Mouse (Mus musculus): ENCODE results near the gene Hoxb7.

The Hoxb7 gene

GRCm38 (mm10) chr11:96286739-96287385 is 439 bp downstream of the Hoxb7 start:
- DNase-seq (ENCODE audit: low spot score): no peak

GRCm38 (mm10) chr11:96287411-96287810 is 988 bp downstream of the Hoxb7 start:
- DNase-seq (ENCODE audit: low spot score): no peak

DNA sequence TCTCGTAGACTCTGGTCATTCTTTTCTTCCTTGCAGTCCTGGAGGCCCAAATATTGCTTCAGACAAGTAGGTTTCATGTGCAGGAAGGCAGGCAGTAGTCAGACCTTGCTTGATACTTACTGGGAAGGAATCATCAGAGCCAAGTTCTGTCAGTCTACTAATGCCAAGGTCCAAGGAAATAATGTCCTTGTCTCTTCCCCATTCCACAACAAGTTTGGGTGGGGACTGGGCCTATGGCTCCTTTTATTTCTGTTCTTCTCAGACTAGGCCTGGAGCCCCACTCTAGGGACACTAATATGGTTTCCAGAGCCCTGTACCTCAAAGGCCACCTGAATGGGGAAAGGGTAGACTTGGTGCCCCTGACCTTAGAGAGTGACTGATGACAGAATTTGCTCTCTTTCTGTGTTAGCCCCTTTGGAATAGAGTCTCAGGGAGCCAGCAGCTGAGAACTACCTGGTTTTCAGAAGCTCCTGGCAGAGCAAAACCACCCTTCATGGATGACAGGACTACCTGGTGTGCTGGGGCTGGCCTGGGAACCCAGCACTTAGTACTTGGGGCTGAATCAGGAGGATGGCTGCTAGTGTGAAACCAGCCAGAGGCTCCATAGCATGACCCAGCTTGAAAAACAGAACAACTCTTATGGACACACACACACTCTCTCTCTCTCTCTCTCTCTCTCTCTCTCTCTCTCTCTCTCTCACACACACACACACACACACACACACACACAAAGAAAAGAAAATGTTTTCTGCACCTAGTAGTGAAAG is 2.2 kb downstream of the Hoxb7 start:
- no peak for DNase-seq (ENCODE audit: low spot score)

GRCm38 (mm10) chr11:96289293-96289692 is 2.9 kb downstream of the Hoxb7 start:
- no peak for DNase-seq (ENCODE audit: low spot score)

- no peak for DNase-seq (ENCODE audit: low spot score)
Measured at GRCm38 (mm10) chr11:96289837-96290236, 3.4 kb downstream of the Hoxb7 start.

- no peak for DNase-seq (ENCODE audit: low spot score)
Measured at GRCm38 (mm10) chr11:96290705-96291355, 4.4 kb downstream of the Hoxb7 start.

- DNase-seq (ENCODE audit: low spot score): no peak
Measured at GRCm38 (mm10) chr11:96291681-96292564, 5.5 kb downstream of the Hoxb7 start, which contains the start of gene Hoxb6. TSS of gene Hoxb6 (plus strand) at chr11:96292476.

DNA sequence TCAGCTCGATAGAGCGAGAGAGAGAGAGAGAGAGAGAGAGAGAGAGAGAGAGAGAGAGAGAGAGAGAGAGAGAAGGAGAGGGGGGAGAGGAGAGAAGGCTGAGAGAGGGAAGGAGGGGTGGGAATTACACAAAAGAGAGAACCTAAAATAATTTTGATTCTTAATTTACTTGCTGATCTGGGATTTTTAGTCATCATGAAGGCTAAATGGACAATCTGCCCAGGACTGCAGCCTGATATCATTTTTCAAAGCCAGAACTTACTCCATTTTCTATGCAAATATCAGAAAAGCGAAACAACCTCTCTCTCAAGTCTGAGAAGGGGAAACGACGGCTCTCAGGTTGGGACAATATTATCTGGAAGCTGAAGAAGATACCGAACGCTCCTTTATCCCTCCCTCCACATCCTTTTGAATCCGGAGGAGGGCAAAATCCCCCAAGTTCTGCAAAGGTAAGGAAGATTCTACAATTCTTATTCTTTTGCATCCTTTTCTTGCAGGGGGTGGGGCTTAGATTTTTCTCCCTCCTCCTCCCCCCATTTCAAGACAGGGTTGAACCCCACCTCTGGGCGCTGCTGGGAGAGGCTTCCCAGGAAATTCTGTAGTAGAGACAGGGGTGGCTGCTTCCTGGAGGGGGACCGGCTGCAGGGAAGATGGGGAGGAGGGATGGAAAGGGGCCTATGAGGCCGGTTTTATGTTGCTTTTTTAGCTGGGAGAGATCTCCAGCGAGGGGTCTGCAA is 6.3 kb downstream of the Hoxb7 start:
- DNase-seq (ENCODE audit: low spot score): no peak

- DNase-seq (ENCODE audit: low spot score): no peak
Measured at GRCm38 (mm10) chr11:96293302-96293921, 7.0 kb downstream of the Hoxb7 start.

DNA sequence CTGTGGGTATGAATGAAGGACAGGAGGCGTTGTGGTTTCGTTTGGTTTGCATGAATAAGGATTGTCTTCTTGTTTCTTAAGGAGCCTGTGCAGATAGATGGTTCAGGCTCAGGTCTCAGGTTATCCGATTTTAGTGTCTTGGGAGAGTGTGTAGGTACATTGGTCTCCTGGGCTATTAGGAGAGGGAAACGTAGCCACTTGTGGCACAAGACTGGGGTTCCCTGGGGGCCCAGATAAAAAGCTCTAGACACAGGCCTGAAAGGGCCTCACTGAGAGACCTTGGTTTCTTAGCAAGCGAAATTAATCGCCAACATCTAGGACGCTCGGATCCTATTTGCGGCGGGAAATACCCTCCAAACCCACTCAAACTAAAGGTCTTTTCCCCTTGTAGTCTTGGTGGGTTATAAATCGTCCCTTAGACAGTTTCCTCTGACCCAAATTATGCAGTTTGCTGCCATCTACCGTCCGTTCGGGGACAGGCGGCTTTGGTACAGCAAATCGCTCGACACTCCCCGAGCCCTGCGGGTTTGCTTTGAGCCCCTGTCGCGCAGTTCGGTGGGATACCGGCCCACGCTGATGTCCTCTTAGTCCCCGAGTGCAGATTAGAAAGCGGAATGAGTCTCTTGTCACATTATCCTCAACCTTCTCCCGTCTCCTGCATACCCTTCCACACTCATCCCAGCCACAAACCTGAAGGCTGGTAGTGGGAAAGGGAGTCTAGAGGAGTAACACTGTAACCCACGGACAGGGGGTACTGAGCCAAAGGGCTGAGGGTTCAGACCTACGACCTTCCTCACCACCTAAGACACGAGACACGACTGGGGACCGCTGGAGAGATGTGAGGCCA is 8.0 kb downstream of the Hoxb7 start:
- peak; percentile 73 for DNase-seq (ENCODE audit: low spot score)

DNA sequence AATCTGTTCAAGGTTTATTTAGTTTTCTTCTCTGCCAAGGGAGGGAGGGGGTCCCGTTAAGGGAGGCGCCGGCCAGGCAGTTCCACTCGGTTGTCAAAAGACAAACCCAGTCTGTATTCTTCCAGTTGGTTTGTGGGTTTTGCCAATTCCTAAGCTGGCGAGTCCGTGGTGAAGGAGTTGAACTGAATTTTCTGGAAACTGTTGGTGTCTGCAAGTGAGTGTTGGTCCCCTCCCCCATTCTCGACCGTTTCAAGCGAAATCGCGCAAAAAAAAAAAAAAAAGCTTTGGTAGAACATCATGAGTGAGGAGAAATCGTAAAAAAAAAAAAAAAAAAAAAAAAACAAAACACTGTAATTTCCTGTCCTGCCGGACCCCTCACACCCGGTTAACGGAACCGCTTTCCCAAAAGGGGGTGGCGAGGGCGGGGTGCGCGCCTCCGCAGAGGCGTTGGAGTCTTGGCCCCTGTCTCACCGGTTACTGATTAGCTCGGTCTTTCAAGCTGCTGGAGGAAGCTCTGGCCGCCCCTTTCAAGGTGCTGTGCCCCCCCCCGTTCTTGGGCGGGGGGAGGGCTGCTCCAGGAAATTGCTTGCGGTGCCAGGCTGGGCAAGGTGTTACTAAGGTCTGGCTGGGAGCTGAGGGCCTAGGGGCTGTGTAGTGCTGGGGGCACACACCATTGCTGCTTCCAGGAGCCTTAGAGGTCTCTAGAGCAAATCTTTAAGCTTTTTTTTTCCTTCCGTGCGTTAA is 8.8 kb downstream of the Hoxb7 start:
- DNase-seq (ENCODE audit: low spot score): no peak

DNA sequence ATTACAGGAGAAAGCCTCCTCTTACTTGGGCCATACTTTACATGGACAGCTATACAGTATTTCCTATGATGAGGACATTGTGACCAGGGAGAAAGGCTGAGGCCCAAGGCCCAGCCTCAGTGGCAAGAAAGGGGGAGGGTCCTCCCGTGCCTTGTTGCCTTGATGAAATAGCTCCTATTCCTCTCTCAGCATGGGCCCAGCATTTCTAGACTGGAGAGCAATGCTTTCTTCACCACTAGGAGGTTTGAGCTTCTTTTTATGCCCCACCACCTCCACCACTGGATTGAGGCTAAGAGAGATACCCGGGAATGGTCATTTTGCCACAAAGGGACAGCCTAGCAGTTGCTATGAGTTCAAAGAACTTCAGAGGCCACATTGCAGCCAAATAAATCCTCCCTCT is 10.6 kb downstream of the Hoxb7 start:
- DNase-seq (ENCODE audit: low spot score): no peak

GRCm38 (mm10) chr11:96297428-96297827 is 11.0 kb downstream of the Hoxb7 start:
- no peak for DNase-seq (ENCODE audit: low spot score)

DNA sequence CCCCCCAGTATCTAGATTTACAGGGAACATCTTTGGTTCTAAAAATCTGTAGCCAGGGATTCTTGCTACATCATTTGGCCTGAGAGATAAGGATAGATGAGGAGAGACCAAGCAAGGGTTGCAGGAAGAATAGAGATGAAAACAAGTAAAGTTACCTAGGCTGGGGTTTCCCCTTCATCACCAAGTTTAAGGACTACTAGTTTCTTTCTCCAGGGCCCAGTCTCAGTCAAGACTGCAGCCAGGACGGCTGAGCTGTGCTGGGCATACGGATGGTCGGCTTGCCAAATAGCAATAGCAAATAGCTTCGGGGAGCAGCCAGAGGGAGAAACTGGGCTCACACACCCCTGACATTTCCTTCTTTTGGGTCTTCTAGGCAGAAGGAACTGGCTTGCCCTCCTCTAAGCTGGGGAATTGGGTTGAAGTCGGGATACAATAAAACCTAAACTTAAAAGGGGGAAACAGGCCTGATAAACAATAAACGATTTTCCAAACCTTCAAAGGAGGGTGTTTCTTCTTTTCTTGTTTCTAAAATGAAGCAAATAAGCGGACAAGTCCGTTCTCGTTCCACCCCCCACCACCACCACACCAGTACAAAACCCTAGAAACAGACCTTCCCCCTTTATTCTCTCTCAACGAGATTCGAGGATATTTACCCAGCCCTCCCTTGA is 11.7 kb downstream of the Hoxb7 start:
- DNase-seq (ENCODE audit: low spot score): no peak

DNA sequence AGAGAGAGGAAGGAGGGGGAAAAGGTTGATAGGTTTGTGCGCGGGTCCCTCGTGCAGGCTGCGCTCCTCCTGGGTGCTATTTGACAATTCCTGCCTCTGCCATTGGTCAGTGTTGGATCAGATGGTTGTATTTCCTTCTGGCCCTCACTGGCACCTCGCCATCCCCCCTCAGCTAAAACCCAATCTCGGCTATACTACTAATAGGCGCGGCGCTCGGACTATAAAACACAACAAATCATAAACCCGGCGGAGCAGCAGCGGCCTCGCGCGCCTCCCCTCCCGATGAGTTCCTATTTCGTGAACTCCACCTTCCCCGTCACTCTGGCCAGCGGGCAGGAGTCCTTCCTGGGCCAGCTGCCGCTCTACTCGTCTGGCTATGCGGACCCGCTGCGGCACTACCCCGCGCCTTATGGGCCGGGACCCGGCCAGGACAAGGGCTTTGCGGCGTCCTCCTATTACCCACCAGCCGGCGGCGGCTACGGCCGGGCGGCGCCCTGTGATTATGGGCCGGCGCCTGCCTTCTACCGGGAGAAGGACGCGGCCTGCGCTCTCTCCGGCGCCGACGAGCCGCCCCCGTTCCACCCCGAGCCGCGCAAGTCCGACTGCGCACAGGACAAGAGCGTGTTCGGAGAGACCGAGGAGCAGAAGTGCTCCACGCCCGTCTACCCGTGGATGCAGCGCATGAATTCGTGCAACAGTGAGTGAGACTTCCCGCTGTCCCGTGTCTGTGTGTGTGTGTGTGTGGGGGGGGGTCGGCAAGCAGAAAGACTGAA is 12.7 kb downstream of the Hoxb7 start:
- no peak for DNase-seq (ENCODE audit: low spot score)

- no peak for DNase-seq (ENCODE audit: low spot score)
Measured at GRCm38 (mm10) chr11:96299781-96300180, 13.4 kb downstream of the Hoxb7 start.

GRCm38 (mm10) chr11:96300354-96301063 is 14.1 kb downstream of the Hoxb7 start:
- no peak for DNase-seq (ENCODE audit: low spot score)
